In the genomic region with DNA sequence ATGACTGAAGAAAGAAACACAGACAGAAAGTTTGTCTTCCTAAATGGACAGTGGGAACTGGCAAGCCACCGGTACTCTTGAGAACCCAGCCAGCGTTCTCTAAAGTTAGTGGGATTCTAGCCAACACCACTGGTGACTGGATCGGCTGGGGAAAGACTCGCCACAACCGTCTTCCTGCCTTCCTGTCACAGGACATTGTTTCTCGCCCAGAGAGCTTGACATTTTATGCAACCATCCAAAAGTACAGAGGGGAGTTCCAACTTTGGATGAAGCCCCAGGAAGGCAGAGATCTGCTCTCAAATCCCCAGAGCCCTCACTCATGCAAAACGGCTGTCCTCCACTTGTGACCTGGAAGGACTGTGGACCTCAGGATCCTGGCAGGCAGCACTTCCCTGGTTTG, we compare ENCODE assay signal across 17 mouse cellular contexts.
DNase-seq lines count a peak whose midpoint lies in the region.
"Had no signal": no experiment of that assay in that cellular context is flagged by ENCODE, and none has a peak within 500 bp of the region (broad histone marks: within the 10 kb centered on the region; RNA-seq: fewer than 3 reads in every experiment).

No protein-coding gene starts in this region.

- DNase-seq in gastrocnemius, postnatal 25 days, result peak; percentile 38
- no peak for DNase-seq in gastrocnemius, postnatal 14 days
- peak; percentile 50 to 70 for DNase-seq in heart, adult 9 months (ENCODE audit: low spot score in 2 of 2)
- no peak for DNase-seq in heart, postnatal 36 days
- peak; percentile 38 to 50 for DNase-seq in kidney, postnatal 36 days
- DNase-seq in kidney, adult 11 months, result no peak
- DNase-seq in adipocyte (ENCODE audit: low spot score), result peak; percentile 77
- no peak for DNase-seq in Muller cell, postnatal 12 days (ENCODE audit: inconsistent ontology term)
- DNase-seq: adrenal gland, adult 2 months; adrenal gland, postnatal 36 days; cerebellum, adult 2 months; cerebellum, postnatal 14 days; forebrain, postnatal 0 days; liver; lung, adult 2 months; midbrain, embryonic 14.5 days; thymus, postnatal 4 days had no signal

- intact Hi-C loops in gastrocnemius, postnatal 14 days (cut with DNase I; ENCODE audit: low total_unique reads), result no loop called here
- intact Hi-C loops in heart, postnatal 36 days (cut with DNase I), result no loop called here

Comparison
In these comparisons a context has a peak if more than half of its experiments do, and no peak if none do; other contexts are left out.
1. DNase-seq: peak in gastrocnemius, postnatal 25 days (single experiment), heart, adult 9 months (2 of 2), kidney, postnatal 36 days (2 of 2) and adipocyte (single experiment); none in gastrocnemius, postnatal 14 days (single experiment), heart, postnatal 36 days (0 of 2), kidney, adult 11 months (single experiment) and Muller cell, postnatal 12 days (single experiment).